ENCODE assay signal across 8 mouse cellular contexts in the genomic region with DNA sequence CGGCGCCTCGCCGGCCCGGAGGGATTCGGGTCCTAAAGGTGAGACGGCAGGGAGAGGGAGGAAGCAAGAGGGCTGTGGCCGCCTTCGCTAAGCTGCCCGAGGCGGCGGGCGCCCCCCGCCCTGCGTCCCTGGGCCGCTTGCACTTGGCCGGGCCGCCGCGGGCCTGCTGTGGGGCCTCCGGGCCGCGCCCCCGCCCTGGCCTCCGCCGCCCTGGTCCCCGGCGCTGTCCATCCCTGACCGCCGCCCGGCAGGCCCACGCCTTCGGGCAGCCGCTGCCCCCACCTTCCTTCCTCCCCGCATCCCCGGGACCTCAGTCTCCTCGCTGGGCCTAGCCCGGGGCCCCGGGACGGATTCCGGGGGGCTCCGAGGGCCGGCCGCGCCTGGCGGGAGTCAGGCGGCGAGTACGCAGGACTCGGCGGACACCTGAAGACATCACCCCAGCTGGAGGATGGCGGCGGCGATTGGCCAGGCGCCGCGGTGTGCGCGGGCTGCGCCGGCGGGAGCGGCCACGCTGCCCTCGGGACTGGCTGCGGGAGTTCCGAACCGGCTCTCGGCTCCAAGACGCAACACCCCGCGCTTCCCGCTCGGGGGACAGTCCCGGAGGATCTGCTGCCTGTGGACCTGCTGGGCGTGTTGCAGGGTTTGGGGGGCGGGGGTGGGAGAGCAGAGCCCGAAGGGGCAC. TPM values are rescaled to one million over a fixed set of nuclear protein-coding genes. Genes with fewer than 3 reads are reported as not detected.
DNase-seq lines count a peak whose midpoint lies in the region; ATAC-seq lines count a peak whose summit lies in the region.

No protein-coding gene starts in this region.

- peak overlapping the region; percentile 96 for H3K4me2 ChIP-seq in heart, embryonic 15.5 days
- H3K4me2 ChIP-seq in lung, embryonic 15.5 days, result peak overlapping the region; percentile 87

- H3K36me3 ChIP-seq in heart, embryonic 15.5 days, result no peaks in the 10 kb centered on the region
- no peaks in the 10 kb centered on the region for H3K36me3 ChIP-seq in lung, embryonic 15.5 days

- peaks cover 10% of the 10 kb centered on the region for H3K4me1 ChIP-seq in heart, embryonic 15.5 days (replicated peaks)
- H3K4me1 ChIP-seq in lung, embryonic 15.5 days, result peaks cover 5% of the 10 kb centered on the region

- H3K9me3 ChIP-seq in heart, embryonic 15.5 days (replicated peaks), result no peaks in the 10 kb centered on the region
- no peaks in the 10 kb centered on the region for H3K9me3 ChIP-seq in lung, embryonic 15.5 days

- H3K27me3 ChIP-seq in heart, embryonic 15.5 days, result no peaks in the 10 kb centered on the region
- no peaks in the 10 kb centered on the region for H3K27me3 ChIP-seq in lung, embryonic 15.5 days

- H3K4me3 ChIP-seq in heart, embryonic 15.5 days, result peak overlapping the region; percentile 90
- peak overlapping the region; percentile 98 for H3K4me3 ChIP-seq in lung, embryonic 15.5 days

- under 1% methylated on average over 68 of the region's 78 CpGs for WGBS in heart, embryonic 15.5 days
- under 1% methylated on average over 57 of the region's 78 CpGs for WGBS in lung, embryonic 15.5 days

- ATAC-seq in CD4-positive, CD25-positive, alpha-beta regulatory T cell, adult 4 months, result peak; percentile 35
- ATAC-seq in heart, embryonic 15.5 days (replicated peaks; ENCODE audit: insufficient number of reproducible peaks, insufficient read depth, low FRiP score, low read depth), result peak; percentile 83
- peak; percentile 85 for ATAC-seq in lung, embryonic 15.5 days (ENCODE audit: borderline replicate concordance, extremely low read depth, low FRiP score, low TSS enrichment)

- DNase-seq in adrenal gland, adult 18-20 months (ENCODE audit: low spot score in 2 of 2), result peak; percentile 50 to 61
- peak; percentile 69 for DNase-seq in embryo, embryonic 9.5 days (ENCODE audit: extremely low spot score)
- DNase-seq in layer of hippocampus, adult 8-10 months (ENCODE audit: low spot score in 2 of 2), result peak; percentile 9 to 30
- peak; percentile 66 for DNase-seq in ovary, postnatal 36 days (ENCODE audit: low spot score)
- DNase-seq in c-Kit-positive CD71-positive TER-119-positive erythroid progenitor cells, embryonic 14.5 days (ENCODE audit: low spot score), result no peak

- H3K9ac ChIP-seq in heart, embryonic 15.5 days, result peak overlapping the region; percentile 96
- H3K9ac ChIP-seq in lung, embryonic 15.5 days, result peak overlapping the region; percentile 92

- peak overlapping the region; percentile 92 for H3K27ac ChIP-seq in heart, embryonic 15.5 days
- peak overlapping the region; percentile 93 for H3K27ac ChIP-seq in lung, embryonic 15.5 days

RNA-seq across cellular contexts. Expression of a gene that starts 0.5 kb away (rescaled TPM):
- polyA plus RNA-seq in CD4-positive, CD25-positive, alpha-beta regulatory T cell, adult 4 months (2017; shearing (Covaris generic)), result 1 to 10 TPM in 1 of 2 experiments, under 1 TPM in 1; 0.84 to 1.0 TPM
- total RNA-seq in adrenal gland, adult 18-20 months (2021), result 1 to 10 TPM; 7.1 to 8.0 TPM
- 1.5 and 1.9 TPM in 2 replicates for polyA plus RNA-seq in heart, embryonic 15.5 days (2015; fragmentation: Nextera tagmentation; extraction: Ambion mirVana)
- total RNA-seq in layer of hippocampus, adult 8-10 months (2022), result 10 to 100 TPM; 24.8 to 36.5 (median 31.8) TPM
- polyA plus RNA-seq in lung, embryonic 15.5 days (2015; fragmentation: Nextera tagmentation; extraction: Ambion mirVana), result 2.3 TPM in 2 replicates

Comparison
In these comparisons a context has a peak if more than half of its experiments do, and no peak if none do; other contexts are left out.
1. ATAC-seq: peak in every context shown above with its lines; median percentile 85 in lung, embryonic 15.5 days; 83 in heart, embryonic 15.5 days; 35 in CD4-positive, CD25-positive, alpha-beta regulatory T cell, adult 4 months.